Mouse (Mus musculus): ENCODE data around the gene Pcsk4. TPM values are rescaled to one million over a fixed set of nuclear protein-coding genes. Genes with fewer than 3 reads are reported as not detected.
A peak's percentile ranks its signal among the peaks of the same experiment; 100 is the strongest.

Pcsk4 gene
- polyA plus RNA-seq, 3 experiments from 2014 or later, result 2.2 to 10.8 (median 9.5) TPM

DNA sequence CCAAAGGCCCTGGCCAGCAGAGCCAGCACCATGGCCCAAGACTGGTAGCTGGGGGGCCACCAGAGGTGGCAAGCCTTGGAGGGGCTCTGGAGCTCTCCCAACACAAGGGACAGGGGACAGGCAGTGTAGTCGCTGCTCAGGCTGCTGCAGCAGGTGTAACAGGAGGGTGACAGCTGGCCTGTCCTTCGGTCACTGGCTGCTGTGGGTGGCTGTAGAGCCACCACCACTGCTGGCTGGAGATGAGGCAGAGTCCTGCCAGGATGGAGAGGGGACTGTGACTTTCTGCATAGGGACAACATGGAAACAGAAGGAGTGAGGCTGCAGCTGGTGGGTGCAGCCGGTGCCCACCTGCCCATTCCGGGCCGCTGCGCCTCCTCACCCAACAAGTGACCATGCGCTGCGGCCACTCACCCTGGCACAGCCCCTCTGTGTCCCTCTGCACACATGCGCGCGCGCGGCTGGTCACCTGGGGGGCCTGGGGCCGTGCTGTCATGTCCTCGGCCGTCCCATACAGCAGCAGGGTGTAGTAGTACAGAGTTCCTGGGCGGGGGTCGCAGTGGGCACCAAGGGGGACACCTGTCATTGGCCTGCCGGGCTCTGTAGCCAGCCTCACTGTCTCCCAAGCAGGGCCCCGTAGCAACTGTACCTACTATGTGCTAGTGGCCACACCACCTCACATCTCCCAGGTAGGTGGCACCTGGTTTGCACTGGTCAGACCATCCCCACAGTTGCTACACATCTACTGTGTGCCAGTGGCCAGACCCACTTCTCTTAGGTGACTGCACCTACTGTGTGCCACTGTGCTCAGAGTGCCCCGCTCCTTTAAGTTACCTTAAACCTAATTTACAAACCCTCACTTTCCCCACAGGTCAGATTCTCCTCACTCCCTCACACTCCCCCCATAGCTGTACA lies 7.4 kb downstream of the Pcsk4 start:
- no peak for ATAC-seq

DNA sequence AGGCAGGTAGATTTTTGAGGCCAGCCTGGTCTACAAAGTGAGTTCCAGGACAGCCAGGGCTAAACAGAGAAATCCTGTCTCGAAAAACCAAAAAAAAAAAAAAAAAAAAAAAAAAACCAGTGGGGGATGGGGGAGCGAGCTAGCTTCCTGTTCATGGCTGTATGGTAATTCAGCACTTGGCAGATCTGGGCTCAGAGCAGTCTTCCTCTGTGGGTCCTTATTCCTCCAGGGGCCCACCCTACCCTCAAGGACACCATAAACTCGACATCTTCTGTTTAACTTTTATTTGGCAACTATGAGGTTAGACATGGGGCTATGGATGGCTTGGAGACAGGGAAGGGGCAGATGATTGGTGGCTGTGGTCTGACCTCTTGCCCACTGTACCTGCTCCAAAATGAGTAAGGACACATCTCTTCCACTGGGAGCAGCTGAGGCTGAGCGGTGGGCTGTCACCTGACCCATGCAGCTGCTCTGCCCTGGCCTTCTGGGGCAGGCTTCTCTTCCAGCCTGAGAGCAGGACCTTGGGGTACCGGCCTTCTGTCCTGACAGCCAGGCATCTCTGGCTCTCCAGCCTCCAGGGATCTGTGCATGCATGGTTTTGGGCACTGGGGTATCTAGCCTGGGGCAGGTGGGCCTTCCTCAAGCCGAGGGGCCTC lies 8.2 kb downstream of the Pcsk4 start:
- peak; percentile 42 for ATAC-seq

DNA sequence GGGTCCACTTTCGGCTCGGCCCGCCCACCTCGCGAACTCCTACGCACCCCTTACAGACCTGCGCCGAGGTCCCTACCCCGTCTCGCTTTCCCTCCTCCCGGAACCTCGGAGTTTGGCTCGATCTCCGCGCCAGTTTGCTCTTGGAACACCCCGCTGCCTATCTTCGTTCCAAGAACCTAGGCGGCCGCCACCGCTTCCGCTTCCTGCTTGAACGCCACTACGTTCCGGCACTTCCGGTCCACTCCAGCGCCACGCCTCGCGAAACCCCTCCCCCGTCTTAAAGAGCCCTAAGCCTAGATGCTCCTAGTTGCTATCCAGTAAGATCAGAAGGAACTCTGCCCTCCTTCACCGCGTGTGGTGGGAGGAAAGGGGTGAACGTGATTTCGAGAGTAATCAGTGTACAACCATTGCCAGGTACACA lies 8.9 kb downstream of the Pcsk4 start, which contains the start of gene 2310011J03Rik:
Gene 2310011J03Rik (minus strand): TSS at position 198 of the 421 bp plus-strand sequence.
- ATAC-seq, result peak; percentile 85

DNA sequence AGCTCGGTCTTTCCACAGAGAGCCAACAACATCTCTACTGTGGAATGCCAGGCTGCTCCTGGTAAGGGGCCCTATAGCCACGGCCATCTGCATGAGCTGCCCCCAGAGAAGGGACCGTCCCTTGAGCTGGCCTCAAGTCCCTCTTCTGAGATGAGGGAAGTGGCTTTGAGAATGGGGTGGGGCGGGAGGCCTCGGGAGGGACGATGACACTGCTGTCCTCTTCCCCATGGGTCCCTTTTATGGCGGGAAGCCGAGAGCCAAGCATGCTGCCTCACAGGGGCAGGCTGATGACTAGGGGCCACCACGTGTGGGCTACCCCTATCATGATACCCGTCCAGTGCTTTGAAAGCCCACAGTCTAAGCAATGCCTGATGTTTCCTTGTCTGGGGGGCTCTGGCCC lies 12.3 kb downstream of the Pcsk4 start:
- ATAC-seq, result no peak

DNA sequence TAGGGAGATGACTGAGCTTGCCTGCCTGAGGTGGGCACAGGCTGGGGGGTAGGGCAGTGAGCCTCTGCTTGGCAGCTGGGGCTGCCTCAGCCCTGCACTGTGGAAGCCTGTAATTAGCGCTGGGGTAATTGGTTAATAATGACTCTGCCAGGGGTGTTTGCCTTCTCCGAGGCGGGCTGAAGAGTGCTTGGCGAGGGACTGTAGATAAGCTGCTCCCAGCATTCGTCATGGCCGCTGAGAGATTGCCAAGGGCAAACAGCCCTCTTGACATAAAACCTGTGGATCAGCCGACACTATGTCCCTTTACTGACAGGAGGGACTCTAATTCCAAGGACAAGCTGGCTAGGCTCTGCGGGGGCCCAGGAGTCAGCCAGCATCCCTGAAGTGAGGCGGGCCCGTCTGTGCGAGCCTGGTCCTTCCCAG lies 12.9 kb downstream of the Pcsk4 start:
- ATAC-seq, result no peak

DNA sequence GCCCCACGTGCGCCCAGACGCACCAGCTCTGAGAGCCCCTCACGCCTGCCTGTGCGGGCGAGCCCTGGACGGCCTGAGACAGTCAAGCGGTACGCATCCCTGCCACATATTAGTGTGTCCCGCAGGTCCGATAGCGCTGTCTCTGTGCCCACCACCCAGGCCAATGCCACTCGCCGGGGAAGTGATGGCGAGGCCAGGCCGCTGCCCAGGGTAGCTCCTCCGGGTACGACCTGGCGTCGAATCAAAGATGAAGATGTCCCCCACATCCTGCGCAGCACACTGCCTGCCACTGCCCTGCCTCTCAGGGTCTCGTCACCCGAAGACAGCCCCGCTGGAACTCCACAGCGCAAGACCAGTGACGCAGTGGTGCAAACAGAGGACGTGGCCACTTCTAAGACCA lies 14.0 kb downstream of the Pcsk4 start:
- no peak for ATAC-seq

DNA sequence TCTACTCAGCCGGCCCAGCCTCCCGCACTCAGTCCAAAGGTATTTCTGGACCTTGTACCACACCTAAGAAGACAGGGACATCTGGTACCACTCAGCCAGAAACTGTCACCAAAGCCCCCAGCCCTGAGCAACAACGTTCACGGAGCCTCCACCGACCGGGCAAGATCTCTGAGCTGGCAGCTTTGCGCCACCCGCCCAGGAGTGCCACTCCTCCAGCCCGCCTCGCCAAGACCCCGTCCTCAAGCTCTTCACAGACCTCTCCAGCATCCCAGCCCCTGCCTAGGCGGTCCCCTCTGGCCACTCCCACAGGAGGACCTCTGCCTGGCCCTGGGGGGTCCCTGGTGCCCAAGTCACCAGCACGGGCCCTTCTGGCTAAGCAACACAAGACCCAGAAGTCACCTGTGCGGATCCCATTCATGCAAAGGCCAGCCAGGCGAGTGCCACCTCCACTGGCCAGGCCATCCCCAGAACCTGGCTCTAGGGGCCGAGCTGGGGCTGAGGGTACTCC lies 14.8 kb downstream of the Pcsk4 start:
- no peak for ATAC-seq

DNA sequence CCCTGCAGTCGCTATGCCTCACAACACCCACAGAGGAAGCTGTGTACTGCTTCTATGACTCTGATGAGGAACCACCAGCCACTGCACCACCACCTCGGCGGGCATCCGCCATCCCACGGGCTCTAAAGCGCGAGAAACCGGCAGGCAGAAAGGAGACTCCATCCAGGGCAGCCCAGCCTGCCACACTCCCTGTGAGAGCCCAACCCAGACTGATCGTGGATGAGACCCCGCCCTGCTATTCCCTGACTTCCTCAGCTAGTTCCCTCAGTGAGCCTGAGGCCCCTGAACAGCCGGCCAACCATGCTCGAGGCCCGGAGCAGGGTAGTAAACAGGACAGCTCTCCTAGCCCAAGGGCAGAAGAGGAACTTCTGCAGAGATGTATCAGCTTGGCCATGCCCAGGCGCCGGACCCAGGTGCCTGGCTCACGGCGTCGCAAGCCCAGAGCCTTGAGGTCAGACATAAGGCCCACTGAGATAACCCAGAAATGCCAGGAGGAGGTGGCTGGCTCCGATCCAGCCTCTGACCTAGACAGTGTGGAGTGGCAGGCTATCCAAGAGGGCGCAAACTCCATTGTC lies 15.6 kb downstream of the Pcsk4 start:
- ATAC-seq, result no peak

DNA sequence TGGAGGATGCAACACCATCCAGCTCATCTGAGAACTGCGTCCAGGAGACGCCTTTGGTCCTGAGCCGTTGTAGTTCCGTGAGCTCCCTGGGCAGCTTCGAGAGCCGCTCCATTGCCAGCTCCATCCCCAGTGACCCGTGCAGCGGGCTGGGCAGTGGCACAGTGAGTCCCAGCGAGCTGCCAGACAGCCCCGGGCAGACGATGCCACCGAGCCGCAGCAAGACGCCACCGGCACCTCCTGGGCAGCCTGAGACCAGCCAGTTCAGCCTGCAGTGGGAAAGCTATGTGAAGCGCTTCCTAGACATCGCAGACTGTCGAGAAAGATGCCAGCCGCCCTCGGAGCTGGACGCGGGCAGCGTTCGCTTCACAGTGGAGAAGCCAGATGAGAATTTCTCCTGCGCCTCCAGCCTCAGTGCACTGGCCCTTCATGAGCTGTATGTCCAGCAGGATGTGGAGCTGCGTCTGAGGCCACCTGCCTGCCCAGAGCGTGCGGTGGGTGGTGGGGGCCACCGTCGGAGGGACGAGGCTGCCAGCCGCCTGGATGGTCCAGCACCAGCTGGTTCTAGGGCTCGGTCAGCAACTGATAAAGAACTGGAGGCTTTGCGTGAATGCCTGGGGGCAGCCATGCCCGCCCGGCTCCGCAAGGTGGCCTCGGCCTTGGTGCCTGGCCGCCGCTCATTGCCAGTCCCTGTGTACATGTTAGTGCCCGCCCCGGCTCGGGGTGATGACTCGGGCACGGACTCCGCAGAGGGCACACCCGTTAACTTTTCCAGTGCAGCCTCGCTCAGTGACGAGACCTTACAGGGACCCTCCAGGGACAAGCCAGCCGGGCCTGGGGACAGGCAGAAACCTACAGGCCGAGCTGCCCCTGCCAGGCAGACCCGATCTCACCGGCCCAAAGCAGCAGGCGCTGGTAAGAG lies 16.5 kb downstream of the Pcsk4 start:
- ATAC-seq, result no peak

DNA sequence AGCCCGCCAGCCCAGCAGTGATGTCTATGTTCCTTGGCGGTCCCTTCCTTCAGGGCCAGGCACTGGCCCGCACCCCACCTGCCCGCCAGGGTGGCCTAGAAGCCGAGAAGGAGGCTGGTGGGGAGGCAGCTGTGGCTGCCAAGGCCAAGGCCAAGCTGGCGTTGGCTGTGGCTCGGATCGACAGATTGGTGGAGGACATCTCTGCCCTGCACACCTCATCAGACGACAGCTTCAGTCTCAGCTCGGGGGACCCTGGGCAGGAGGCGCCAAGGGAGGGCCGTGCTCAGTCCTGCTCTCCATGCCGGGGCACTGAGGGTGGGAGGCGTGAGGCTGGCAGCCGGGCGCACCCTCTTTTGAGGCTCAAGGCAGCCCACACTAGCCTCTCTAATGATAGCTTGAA lies 17.7 kb downstream of the Pcsk4 start:
- no peak for ATAC-seq

DNA sequence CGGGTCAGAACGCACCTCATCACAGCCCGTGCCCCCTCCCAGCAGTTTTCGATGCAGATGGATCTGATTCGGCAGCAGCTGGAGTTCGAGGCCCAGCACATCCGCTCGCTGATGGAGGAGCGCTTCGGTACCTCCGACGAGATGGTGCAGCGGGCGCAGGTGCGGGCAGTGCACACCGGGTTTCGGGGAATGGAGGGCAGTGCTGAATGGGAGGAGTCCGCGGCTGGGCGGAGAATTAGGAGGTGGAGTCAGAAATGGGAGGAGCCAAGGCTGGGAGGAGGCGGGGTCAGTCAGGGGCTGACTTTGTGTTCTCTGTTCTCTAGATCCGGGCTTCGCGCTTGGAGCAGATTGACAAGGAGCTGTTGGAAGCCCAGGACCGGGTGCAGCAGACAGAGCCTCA lies 24.4 kb downstream of the Pcsk4 start:
- peak; percentile 50 for ATAC-seq

DNA sequence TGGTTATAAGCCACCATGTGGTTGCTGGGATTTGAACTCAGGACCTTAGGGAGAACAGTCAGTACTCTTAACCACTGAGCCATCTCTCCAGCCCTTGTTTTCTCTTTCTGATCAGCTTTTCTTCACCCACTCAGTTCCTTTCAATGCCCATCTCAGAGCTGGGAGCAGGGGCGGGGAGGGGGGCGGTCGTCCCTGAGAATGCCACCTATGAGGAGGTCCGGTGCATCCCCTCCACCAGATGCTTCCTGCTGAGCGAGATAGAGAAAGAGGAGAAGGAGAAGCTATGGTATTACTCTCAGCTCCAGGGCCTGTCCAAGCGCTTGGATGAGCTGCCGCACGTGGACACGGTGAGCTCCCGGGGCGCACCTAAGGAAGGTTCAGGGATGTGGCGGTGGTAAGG lies 24.8 kb downstream of the Pcsk4 start:
- ATAC-seq, result no peak

DNA sequence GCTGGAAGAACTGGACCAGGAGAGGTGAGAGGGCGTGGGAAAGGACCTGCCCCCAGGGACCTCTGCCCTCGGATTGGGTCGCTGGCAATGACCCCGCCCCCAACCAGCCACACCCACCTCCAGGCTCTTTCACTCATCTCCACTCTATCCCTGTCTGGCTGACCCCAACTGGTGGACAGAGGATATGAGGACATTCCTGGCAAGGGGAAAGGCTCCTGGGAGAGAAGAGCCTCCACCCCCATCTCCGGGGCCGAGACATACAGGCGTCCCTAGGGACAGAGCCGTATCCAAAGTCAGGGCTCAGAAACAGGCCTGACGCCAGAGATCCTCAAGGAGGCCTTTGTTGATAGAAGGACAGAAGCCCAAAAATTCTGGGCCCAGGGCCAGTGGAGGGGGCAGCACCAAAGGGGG lies 26.8 kb downstream of the Pcsk4 start:
- ATAC-seq, result no peak

DNA sequence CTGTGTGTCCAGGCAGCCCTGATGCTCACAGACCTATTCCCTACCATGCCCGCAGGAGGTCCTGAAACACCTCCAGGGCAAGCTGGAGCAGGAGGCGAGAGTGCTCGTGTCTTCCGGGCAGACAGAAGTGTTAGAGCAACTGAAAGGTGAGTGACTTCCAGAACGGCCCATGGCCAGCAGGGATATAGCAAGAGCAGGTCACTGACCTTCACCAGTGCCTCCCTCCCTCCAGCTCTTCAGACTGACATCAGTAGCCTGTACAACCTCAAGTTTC lies 27.3 kb downstream of the Pcsk4 start:
- no peak for ATAC-seq

DNA sequence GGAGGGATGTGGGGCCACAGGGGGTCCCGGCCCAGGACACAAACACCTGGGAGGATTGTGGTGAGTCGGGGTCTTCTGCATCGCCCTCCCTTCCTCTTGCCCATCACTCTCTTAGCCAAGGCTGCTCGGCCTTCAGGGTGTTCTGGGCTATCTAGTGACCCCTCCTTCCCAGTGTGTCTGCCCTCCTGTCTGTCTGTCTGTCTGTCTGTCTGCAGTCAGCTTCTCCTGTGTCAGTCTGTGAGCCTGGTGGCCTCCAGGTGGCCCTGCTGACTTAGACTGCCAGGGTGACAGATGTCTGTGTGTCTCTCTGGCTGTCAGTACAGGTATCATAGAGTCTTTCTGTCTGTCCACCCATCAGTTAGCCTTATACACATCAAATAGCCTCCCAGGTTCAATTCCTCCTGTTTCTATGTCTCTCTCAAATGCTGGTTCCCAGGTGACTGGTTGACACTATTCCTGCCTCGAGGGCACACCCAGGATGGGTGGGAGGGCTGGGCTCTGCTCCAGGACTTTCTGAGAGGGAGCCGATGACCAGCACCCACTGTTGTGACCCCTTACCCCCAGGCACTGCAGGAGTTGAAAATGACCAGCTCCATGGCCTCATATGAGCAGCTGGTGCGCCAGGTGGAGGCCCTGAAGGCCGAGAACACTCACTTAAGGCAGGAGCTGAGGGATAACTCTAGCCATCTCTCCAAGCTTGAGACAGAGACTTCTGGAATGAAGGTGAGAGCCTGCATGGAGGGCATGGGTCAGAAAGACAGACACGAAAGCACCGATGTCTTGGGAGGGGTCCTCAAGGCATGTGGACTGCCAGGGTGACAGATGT lies 27.8 kb downstream of the Pcsk4 start:
- no peak for ATAC-seq

DNA sequence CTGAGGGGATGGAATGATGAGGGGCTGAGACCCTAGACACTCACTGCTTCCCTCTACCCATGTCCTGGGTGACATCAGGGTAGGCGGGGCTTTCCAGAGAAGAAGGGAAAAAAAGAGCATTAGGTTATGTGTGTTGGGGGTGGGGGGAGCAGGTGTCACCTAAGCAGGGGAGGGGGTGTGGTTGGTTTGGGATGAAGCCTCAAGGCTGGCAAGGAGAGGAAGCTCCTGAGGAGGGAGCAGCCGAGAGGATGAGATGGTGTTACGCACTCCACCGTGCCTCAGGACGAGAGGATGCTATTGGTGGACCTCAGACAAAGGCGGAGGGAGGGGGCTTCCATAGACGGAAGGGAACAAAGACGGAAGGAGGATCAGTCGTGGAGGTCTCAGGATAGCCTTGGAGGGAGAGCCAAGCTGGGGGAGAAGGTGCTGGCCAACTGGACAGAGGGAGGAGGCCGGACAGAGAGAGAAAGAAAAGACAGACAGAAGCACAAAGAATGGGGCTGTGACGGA lies 28.6 kb downstream of the Pcsk4 start:
- no peak for ATAC-seq

DNA sequence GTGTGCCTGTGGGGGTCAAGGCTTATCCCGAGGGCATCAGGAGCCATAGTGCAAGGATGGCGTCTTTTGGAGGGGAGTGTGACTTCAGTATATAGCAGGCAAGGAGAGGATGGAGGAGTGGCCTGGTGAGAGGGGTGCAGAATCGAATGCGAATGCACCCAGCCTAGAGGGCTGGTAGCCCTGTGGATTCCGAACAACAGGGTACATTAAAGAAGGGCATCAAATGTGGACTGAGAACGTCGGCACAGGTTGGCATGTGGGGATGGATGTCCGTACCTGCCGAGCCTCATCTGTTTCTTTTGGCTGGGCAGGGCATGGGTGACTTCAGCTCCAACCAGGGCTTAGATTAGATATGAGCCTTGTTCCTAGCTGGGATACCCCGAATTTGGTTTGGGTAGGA lies 29.5 kb downstream of the Pcsk4 start:
- ATAC-seq, result no peak

DNA sequence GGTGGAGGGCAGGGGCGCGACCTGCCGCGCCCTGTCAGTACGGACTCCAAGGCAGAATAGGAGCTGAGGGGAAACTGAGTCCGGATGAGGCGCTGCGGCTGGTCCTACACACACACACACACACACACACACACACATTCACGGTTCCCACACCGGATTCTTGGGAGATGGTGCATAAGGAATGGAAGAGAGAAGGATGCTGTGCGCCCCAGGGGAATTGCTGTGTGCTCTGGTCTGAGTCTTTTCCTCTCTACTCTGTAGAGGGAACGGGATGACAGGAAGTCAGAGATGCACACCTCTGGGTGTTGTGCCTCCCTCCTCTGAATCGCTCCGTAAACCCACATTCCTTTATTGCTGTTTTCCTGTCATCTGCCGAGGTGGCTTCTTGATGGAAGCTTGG lies 30.0 kb downstream of the Pcsk4 start:
- ATAC-seq, result no peak

DNA sequence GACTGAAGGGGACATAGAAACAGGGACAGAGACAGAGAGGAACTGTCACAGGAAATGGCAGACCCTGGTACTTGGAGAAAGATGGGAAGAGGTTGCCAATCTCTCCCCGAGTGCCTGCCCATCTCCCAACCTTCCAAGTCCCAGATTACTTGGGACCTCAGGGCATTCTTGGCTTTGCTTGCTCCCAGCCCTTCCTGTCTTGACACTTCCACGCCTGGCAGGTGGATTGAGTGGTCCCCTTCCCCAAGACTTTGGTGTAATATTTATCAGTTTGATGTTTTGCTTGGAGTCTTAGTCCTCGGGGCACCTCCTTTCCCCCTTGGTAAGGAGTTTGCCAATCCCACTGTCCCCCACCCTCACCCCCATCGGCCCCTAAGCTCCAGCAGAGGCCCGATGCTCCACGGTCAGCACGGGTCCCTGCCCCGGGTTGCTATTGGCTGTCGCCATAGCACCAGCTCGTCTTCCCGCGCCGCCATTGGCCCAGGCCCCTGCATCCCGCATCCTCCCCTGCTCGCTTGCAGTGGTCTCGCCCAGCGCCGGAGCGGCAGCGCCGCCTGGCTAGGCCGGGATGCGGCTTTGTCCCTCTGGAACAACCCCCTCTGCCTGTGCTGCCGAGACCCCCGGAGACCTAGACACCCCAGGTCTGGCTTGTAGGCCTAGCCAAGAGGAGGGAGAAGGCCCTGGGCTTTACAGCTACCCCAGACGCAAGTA lies 30.6 kb downstream of the Pcsk4 start:
- no peak for ATAC-seq

DNA sequence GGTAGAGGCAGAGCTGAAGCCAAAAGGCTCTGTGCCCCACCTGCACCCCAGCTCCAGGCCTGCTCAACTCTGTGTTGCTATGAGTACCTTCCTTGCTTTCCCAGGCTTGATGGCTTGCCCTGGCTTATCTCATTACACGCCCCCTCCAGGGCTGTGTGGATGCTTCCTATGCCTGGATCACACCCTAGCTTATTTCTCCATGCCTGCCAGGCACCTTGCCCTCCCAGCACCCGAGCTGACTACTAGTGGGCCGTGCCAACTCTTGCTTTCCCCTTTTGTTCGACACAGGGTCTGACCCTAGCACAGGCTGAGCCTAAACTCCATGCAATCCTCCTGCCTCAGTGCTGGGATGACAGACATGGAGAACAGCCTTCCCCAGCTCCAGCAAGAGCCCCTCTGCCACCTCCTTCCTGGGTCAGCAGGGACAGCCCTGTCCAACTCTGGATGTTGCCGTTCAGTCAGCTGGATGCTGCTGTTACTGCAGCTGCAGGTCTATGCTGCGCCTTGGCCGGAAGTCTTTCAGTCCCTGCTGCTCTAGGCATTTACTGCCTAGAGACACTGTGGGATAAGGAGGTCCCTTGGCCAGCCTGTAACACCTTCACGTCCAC lies 31.7 kb downstream of the Pcsk4 start:
- ATAC-seq, result no peak

All from inflammation-experienced regulatory T-cells, adult 6 months (primary cell).